Mouse (Mus musculus) liver, embryonic 14.5 days (tissue): Measurements from ENCODE around the gene Auts2. TPM values are rescaled to one million over a fixed set of nuclear protein-coding genes. Genes with fewer than 3 reads are reported as not detected.

Experiments used
- ATAC-seq: fragments of 200-750 bp; cut with Nextera tagmentation; 2 replicates; pipeline ENCODE4 v1.8.0; 2017; ENCODE audit warnings: moderate number of reproducible peaks, mild to moderate bottlenecking, moderate library complexity; ENCODE audit not compliant: insufficient read depth
- DNase-seq, 3 experiments: peaks; one replicate each; pipeline ENCODE4 v3.0.0-alpha.2; 2012 to 2013; ENCODE audit warnings: low read depth in 3 of 3, low spot score in 3 of 3
- H3K27ac ChIP-seq: fragments of 300-500 bp; sonication (generic); 2 replicates; pipeline ENCODE4 v1.5.1; 2014; ENCODE audit warnings: moderate library complexity, mild to moderate bottlenecking, control low read depth, inconsistent platforms
- H3K27me3 ChIP-seq: fragments of 300-500 bp; sonication (generic); 2 replicates; pipeline ENCODE4 v1.6.1; 2014; ENCODE audit warnings: mild to moderate bottlenecking, low read length, moderate library complexity; ENCODE audit not compliant: control insufficient read depth, insufficient read depth
- H3K36me3 ChIP-seq: fragments of 300-500 bp; sonication (generic); replicated peaks from 2 replicates; pipeline ENCODE4 v1.6.1; 2014; ENCODE audit warnings: low read depth; ENCODE audit not compliant: control insufficient read depth, insufficient read depth
- H3K4me1 ChIP-seq, 2 experiments: fragments of 200-500 bp in 1 of 2; fragments of 300-500 bp in 1 of 2; sonication (generic) in 1 of 2; replicated peaks; 2 replicates each; pipeline ENCODE4 v1.6.1; 2012 to 2014; ENCODE audit warnings: antibody characterized with exemption in 1 of 2, inconsistent platforms in 1 of 2, low read length in 1 of 2; ENCODE audit not compliant: control insufficient read depth in 2 of 2, insufficient read depth in 2 of 2
- H3K4me2 ChIP-seq: fragments of 300-500 bp; sonication (generic); 2 replicates; pipeline ENCODE4 v1.6.1; 2014; ENCODE audit warnings: low read depth, mild to moderate bottlenecking, control low read depth, moderate library complexity
- H3K4me3 ChIP-seq, 2 experiments: fragments of 200-500 bp in 1 of 2; fragments of 300-500 bp in 1 of 2; sonication (generic) in 1 of 2; 2 replicates each; pipeline ENCODE4 v1.5.1; 2012 to 2014; ENCODE audit warnings: low read depth in 2 of 2, low read length in 2 of 2, mild to moderate bottlenecking in 2 of 2, control low read depth in 1 of 2, inconsistent platforms in 1 of 2, moderate library complexity in 1 of 2; ENCODE audit not compliant: insufficient read depth in 1 of 2
- H3K9ac ChIP-seq: fragments of 300-500 bp; sonication (generic); replicated peaks from 2 replicates; pipeline ENCODE4 v1.6.1; 2014; ENCODE audit warnings: mild to moderate bottlenecking, control low read depth, moderate library complexity
- H3K9me3 ChIP-seq: fragments of 300-500 bp; sonication (generic); 2 replicates; pipeline ENCODE4 v1.6.1; 2016; ENCODE audit warnings: low read length, mixed read lengths; ENCODE audit not compliant: control insufficient read depth
- CTCF ChIP-seq: IDR thresholded peaks from 2 replicates; pipeline ENCODE4 v1.5.1; 2016; ENCODE audit warnings: antibody characterized with exemption, low read depth, control low read depth
- EP300 ChIP-seq: IDR thresholded peaks from 2 replicates; pipeline ENCODE4 v1.6.1; 2016; ENCODE audit warnings: antibody characterized with exemption, low read depth
- whole genome bisulfite sequencing: fragments of 180-500 bp; shearing (Covaris S2); extraction: QIAGEN DNeasy Blood & Tissue Kit; methylation state at CpG from one replicate; pipeline ENCODE4 v1.1.7; 2014; ENCODE audit not compliant: insufficient replicate concordance; 5-methylcytosine and 5-hydroxymethylcytosine counted together
- polyA plus RNA-seq, 2 experiments: library from polyadenylated mRNA; depleted of rRNA in 1 of 2; stranded (reverse) in 1 of 2; unstranded in 1 of 2; fragments of >200 nt; fragmentation: Nextera tagmentation in 1 of 2; extraction: Ambion mirVana in 1 of 2; gene quantifications; 2 replicates each; pipeline versions ENCODE4 v1.2.1 to v1.2.3; 2012 to 2014

The Auts2 gene
- polyA plus RNA-seq, 2 experiments = 0.77 to 1.6 TPM

DNA sequence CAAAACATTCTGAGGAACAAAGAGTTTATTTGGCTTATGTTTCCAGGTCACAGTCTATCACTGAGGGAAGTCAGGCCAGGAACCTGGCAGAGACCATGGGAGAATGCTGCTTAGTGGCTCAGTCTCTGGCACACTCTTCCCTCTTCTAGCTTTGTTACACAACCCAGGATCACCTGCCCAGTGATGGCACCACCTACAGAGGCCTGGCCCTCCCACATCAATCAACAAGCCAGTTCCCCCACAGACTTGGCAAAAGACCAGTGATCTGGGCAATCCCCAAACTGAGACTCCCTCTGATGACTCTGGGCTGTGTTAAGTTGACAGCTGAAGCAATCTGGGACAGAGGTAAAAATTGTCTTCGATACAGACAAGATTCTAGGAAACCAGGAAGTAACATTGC is 2.6 kb upstream of the Auts2 start:
- WGBS = 62% methylated on average over 1 of the region's 1 CpGs
- H3K36me3 ChIP-seq = no peaks in the 10 kb centered on the region
- no peak overlapping the region for H3K4me3 ChIP-seq
- no peak overlapping the region for H3K9ac ChIP-seq
- H3K9me3 ChIP-seq = no peaks in the 10 kb centered on the region
- ATAC-seq (no peak), DNase-seq (no peak)
- TF ChIP-seq EP300 (no peak), CTCF (no peak)
- H3K4me1 ChIP-seq = no peaks in the 10 kb centered on the region
- no peak overlapping the region for H3K27ac ChIP-seq
- peaks cover 32% of the 10 kb centered on the region for H3K27me3 ChIP-seq
- no peak overlapping the region for H3K4me2 ChIP-seq

DNA sequence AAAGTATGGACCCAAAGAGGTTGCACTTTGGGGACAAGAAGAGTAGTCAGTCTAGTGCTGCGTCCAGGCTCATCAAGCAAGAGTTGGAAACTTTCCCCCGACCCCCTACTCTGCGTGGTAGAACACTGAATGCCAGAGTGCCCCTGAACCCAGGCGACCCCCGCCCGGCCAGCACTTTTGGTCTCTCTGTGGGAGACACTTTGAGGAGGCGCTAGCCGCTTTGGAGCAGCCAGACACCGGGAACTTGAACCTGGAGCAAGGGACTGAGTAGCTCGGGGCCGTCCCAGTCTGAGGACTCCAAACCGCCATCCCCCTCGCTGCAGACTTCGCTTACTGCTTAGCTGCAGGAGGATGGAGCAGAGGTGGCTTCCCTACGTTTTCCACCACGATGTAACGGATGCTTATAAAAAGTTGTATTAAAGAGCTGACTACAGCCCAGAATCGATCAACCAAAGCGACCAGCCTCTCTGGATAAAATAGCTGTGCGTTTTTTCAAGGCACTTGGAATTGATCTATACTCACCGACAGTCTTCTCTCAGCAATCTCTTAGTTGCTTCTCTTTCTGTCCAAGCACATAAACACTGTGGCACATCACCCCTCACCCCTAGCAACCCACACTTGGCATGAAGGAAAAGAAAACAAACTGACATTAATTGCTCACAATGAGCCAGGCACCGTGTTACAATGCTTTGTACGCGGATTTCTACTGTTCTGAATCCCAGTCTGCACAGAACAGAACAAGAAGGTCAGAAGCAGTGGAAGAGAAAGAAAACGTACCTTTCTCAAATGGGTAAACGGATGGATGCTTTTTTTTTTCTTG is 1.2 kb upstream of the Auts2 start:
- H3K9ac ChIP-seq = no peak overlapping the region
- H3K9me3 ChIP-seq = no peaks in the 10 kb centered on the region
- 7% methylated on average over 26 of the region's 26 CpGs for WGBS
- peaks cover 32% of the 10 kb centered on the region for H3K27me3 ChIP-seq
- no peak for TF ChIP-seq CTCF
- TF ChIP-seq EP300 = no peak
- peak overlapping the region; percentile 61 for H3K4me2 ChIP-seq
- DNase-seq = no peak
- H3K4me1 ChIP-seq = peaks cover 0 to 2% of the 10 kb centered on the region in 2 experiments; a peak in 1 of 4 replicates
- no peak overlapping the region for H3K27ac ChIP-seq
- no peaks in the 10 kb centered on the region for H3K36me3 ChIP-seq
- H3K4me3 ChIP-seq = peak overlapping the region; percentile 34 to 50
- ATAC-seq = no peak

DNA sequence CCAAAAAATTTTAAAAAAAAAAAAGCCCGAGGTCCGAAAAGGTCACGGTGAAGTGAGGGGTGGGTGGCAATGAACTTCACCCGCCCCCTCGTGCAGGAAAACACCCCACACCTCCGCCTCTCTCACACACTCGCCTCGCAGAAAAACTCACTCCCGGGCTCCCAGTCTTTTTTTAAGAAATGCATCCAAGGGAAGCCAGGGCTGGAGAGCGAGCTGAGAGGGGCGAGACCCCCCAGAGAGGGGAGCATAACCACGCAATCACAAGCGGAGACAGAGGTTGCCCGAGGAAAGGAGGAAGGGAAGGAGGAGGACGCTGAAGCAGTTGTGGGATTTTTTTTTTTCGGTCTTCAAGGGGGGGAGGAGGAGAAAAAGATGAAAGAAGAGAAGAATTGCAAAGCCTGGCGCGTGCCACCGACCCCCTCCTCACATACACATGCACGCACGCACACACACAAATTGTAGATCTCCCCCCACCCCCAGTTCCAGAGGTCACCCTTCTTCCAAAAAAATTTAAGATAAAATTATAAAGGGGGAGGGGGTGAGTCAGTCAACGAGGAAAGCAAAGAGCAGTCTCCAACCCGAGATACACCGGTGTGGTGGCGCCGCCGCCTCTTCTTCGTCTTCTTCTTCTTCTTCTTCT is 643 bp downstream of the Auts2 start:
- Histone ChIP-seq H3K27me3 (peaks cover 32% of the 10 kb centered on the region), H3K4me1 (peaks cover 0 to 2% of the 10 kb centered on the region in 2 experiments; a peak in 1 of 4 replicates), H3K27ac (no peak overlapping the region), H3K4me2 (peak overlapping the region; percentile 61), H3K36me3 (no peaks in the 10 kb centered on the region), H3K9me3 (no peaks in the 10 kb centered on the region), H3K9ac (no peak overlapping the region), H3K4me3 (peak overlapping the region; percentile 50 to 66)
- TF ChIP-seq CTCF = no peak
- TF ChIP-seq EP300 = no peak
- ATAC-seq (peak; percentile 12), DNase-seq (no peak)
- 1% methylated on average over 28 of the region's 28 CpGs for WGBS

DNA sequence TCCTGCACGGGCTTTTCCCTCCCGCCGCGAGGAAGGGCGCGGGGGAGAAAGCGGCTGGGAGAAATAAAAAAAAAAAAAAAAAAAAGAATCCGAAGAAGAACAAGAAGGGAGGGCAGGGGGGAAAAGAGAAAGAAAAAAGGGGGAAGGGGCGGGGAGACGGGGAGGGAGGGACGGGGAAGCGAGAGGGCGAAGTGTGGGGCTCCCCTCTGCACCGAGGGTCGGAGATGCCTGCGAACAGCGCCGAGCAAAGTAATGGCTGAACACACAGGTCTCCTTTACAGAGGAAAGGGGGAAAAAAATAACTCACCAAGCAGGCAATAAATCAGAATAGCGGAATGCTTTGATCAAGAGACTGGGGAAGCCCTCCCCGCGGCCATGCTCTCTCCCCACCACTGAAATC is 1.2 kb downstream of the Auts2 start:
- DNase-seq = no peak
- Histone ChIP-seq H3K4me3 (peak overlapping the region; percentile 50 to 66), H3K27me3 (peaks cover 32% of the 10 kb centered on the region), H3K4me1 (peaks cover 0 to 2% of the 10 kb centered on the region in 2 experiments; a peak in 1 of 4 replicates), H3K27ac (no peak overlapping the region), H3K9me3 (no peaks in the 10 kb centered on the region), H3K4me2 (peak overlapping the region; percentile 61), H3K36me3 (no peaks in the 10 kb centered on the region), H3K9ac (no peak overlapping the region)
- WGBS = 2% methylated on average over 15 of the region's 21 CpGs
- no peak for TF ChIP-seq CTCF
- no peak for TF ChIP-seq EP300
- ATAC-seq = no peak

DNA sequence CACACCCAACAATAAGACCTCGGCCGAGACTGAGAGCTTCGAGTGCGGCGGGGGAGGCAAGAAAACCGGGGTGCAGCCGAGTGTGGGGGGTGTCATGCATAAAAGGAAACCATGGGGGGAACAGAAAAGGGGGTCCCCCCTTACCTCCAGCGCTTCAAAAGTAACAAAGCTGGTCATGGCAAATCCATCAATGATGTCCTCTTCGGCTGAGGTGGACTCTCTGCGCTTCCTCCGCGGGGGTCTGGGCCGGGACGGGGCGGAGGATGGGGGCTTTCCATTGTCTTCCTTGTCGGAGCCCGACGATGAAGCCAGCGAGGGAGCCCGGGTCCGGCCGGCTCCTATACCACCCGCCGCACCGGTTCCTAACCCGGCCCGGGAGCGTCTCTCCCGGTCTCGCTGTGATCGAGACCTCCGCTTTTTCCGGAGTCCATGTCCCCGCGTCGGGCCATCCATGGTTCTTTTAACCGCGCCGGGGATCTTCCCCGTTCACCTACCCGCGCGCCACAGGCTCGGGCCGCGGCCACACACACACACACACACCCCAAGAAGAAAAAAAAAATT is 1.7 kb downstream of the Auts2 start:
- WGBS = under 1% methylated on average over 46 of the region's 46 CpGs
- ATAC-seq = no peak
- Histone ChIP-seq H3K9me3 (no peaks in the 10 kb centered on the region), H3K4me2 (peak overlapping the region; percentile 61), H3K27ac (no peak overlapping the region), H3K4me3 (peak overlapping the region; percentile 42 to 50), H3K9ac (0 out of 2 replicates have a peak overlapping the region, but pooled peaks have one; percentile 34), H3K27me3 (peaks cover 32% of the 10 kb centered on the region), H3K36me3 (no peaks in the 10 kb centered on the region), H3K4me1 (peaks cover 0 to 2% of the 10 kb centered on the region in 2 experiments; a peak in 1 of 4 replicates)
- no peak for DNase-seq
- no peak for TF ChIP-seq EP300
